Mouse (Mus musculus) natural killer cell, adult 2 months (primary cell): ENCODE data around the gene 1110059E24Rik.
"Not testable (repeated sequence)": the region's sequence is repeated elsewhere in the genome, so short reads cannot be mapped to it uniquely, and the experiment has no call there.

Experiments
- DNase-seq, 2 experiments: peaks; one replicate each; pipeline ENCODE4 v3.0.0; 2022; ENCODE audit warnings: low spot score in 2 of 2

The 1110059E24Rik gene

DNA sequence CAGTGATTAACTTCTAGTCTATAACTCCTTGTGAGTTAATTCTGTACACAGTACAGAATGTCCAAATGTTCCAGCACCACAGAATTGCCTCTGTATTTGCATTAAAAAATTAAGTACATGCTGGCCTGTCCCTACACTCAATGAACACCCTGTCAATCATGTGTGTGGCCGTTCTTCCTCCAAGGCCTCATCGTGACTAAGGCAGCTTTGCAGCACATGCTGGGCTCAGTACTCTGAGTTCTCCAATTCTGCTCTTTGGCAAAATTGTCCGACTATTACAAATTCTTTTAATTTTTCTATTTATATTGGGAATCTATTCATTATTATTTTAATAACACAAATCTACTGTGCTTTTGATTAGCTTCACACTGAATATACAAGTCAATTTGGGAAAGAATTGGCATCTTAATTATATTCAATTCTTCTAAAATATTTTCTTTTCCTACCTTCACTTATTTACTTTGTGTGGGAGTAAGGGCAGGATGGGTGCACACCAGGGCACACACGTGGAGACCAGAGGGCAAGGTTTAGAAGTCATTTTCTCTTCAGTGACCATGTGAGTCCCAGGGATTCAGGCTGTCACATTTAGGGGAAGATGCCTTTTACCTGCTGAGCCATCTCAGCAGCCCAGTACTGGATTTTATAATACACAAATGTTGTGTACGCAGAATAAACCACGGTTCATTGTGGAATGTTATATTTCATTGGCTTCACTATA, 26.3 kb downstream of the 1110059E24Rik start:
- DNase-seq: no peak

GRCm38 (mm10) chr19:21624148-21624535, 28.6 kb downstream of the 1110059E24Rik start:
- DNase-seq: no peak

GRCm38 (mm10) chr19:21623410-21624147, 29.2 kb downstream of the 1110059E24Rik start:
- peak in 1 of 2 experiments; percentile 26 for DNase-seq

DNA sequence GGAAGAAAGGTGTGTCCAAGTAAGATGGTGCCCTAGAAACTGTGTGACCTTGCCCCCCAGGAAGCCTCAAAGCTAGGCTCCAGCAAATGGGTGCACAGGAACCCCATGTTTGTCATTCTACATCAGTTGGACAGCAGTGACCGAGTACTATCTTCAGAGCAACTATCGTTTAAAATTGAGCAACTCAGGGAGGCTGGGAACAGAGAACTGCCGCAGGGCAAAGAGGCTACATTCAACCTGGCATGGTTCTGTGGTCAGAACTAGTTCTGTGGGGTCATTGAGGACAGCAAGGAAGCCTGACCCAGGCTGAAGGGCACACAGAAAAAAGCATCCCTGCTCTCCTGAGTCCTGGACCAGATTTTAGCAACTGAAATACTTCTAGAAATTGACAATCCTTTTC, 37.0 kb downstream of the 1110059E24Rik start:
- DNase-seq: no peak

DNA sequence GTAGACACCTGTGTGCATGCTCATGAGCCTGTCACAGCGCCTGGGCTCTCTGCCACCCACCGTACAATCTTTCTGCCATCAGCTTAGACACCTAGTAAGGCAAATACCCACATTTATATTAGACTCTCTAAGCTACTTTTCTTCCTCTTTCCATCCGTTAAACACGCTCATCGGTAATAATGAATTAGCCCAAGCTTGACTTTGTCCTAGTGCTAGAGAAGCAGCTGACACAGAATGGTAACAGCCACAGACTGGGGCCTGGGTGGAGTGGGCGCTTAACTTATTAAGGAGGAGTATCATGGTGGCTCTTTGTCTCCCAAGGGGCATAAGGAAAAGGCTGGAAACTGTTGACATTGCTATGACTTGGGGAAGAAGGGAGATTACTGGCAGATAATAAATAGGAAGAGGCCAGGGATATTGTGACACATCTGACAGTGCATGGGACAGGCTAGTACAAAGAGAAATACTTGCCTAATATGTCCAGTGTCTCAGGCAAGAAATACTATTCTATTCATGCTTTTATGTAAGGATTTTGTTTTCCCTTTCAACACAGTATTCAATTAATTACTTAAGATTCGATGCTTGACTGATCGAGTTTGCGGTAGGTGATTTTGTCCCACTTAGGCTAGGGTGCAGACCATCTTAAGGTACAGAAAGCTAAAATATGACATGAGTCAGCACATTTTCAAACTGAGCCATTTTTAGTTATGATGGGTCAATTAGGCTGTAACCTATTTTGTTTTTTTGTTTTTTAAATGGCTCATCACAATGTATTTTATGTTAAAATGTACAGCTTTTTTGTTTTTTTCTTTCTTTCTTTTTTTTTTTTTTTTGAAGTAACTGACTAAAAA, 40.8 kb downstream of the 1110059E24Rik start:
- no peak for DNase-seq

DNA sequence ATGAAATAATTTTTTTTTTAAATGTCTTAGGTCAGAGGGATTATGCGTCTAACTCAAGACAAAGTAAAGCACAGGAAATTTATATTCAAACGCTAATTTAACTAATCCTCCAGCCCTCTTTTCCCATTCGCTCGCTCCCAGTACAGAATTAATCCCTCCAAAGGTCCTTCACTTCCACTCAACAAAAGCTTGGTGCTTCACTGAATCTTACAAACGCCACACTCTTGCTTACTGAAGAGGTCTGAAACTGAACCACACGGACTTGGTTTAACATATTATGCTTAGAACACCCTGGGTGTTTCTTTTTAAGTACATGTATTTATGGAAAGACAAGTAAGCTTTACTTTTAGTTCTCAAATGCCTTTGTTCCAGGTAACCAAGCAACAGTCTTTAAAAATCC, 41.5 kb downstream of the 1110059E24Rik start:
- DNase-seq: no peak

GRCm38 (mm10) chr19:21610240-21610639, 42.5 kb downstream of the 1110059E24Rik start:
- no peak for DNase-seq

- no peak for DNase-seq
Observed at GRCm38 (mm10) chr19:21605294-21605693, 47.5 kb downstream of the 1110059E24Rik start.

DNA sequence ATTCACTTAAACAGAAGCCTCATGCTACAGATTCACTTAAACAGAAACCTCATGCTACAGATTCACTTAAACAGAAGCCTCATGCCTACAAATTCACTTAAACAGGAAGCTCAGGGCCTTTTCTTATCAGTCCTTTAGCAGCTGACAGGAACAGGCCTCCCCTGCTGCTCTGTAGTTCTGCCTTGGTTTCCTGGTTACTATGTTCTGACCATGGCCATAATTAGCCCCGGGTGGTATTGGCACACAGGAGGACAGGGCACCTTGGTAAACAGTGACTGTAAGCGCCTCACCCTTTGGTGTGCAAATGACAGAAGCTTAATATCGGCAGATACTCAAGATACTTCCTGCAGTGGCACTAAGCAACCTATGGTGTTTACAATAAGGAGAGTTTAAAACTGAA, 48.9 kb downstream of the 1110059E24Rik start:
- peak; percentile 7 to 14 for DNase-seq

GRCm38 (mm10) chr19:21601541-21602101, 51.2 kb downstream of the 1110059E24Rik start:
- no peak for DNase-seq

- no peak for DNase-seq
Observed at GRCm38 (mm10) chr19:21598659-21599352, 54.0 kb downstream of the 1110059E24Rik start.

DNA sequence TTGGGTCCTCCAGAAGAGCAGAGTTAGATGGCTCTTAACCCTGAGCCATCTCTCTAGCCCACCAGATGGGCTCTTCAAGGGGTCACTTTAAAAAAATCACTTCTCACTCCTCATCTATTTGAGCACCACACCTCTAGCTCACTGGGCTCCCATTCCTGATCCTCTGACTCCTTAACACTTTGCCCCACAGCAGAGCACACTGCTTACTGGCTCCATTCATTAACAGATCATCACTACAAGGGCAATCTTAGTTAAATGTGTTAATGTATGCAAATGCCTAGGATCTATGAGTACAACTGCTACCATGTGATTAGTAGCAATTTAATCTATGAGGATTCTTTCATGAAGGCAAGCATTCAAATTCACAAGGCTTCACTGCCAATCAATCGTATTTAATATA, 58.1 kb downstream of the 1110059E24Rik start:
- no peak for DNase-seq

- not testable (repeated sequence) for DNase-seq
Observed at GRCm38 (mm10) chr19:21592216-21592615, 60.6 kb downstream of the 1110059E24Rik start.

- no peak for DNase-seq
Observed at GRCm38 (mm10) chr19:21589888-21590287, 62.9 kb downstream of the 1110059E24Rik start.

DNA sequence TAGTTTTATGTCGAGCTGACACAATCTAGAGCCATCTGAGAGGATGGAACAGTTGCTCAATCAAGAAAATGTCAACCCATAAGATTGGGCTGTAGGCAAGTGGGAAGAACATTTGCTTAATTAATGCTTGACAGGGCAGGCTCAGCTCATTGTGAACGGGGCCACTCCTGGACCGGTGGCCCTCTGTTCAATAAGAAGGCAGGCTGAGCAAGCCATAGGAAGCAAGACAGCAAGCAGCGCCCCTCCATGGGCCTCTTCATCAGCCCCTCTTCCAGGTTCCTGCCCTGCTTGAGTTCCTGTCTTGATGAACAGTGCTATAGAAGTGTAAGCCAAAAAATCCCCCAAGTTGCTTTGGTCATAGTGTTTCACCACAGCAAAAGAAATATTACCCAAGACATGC, 65.2 kb downstream of the 1110059E24Rik start:
- no peak for DNase-seq

GRCm38 (mm10) chr19:21586546-21586945, 66.2 kb downstream of the 1110059E24Rik start:
- DNase-seq: peak; percentile 9 to 38

DNA sequence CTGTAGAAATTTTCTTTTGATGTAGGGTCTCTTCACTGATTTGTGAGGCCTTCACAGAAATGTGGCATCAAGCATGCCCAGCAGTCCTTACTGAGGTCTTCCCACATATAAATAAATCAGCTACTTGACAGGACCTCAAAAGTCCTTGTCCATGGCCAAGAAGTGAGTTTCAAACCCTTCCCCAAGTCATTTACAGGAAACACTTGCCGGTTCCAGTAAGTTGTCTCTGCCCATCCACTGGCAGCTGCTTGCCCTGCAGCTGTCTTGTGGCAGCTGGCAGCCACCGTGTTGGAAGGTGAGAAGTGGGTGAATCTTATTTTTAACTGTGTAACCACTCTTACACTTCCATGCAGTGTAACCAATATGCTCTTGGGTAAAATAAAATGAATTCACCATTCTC, 66.9 kb downstream of the 1110059E24Rik start:
- peak; percentile 8 to 20 for DNase-seq

GRCm38 (mm10) chr19:21583986-21584385, 68.8 kb downstream of the 1110059E24Rik start:
- no peak for DNase-seq

GRCm38 (mm10) chr19:21583523-21583984, 69.2 kb downstream of the 1110059E24Rik start:
- DNase-seq: peak in 1 of 2 experiments; percentile 7

DNA sequence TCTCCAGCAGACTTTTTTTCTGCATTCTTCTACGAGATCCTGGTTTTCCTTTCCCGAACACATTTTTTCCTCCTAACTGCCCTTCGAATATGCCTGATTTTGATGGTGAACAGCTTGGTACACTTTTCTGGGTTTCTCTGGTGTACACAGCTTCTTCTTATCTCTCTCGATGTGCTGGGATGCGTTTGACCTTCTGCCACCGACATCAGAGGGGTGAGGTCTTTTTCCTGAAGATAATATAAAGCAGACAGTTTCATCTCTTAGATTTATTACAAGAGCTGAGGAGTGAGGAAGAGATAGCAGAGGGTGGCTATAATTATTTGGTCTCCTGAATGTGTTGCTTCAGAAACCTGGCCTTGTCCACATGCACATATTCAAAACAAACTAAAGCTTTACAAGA, 71.4 kb downstream of the 1110059E24Rik start:
- no peak for DNase-seq

DNA sequence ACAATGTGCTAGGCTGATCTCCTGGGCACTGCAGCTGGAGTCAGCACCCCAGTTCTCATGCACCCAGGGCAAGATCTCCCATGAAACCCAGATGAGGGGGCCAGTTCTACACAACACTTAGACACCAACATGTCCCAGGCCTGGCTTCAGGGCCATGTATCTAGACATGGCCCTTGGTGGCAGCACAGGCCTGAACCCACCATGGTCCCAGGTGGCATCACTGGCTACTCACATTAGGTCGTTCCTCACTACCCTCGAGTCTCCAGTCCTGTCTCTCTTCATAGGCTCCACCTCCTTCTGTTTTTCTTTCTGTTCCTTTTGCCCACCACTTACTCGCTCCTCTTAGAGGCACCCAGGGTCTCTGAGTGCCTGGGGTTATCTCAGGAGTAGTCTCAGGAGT, 72.9 kb downstream of the 1110059E24Rik start:
- no peak for DNase-seq
